Mouse (Mus musculus) left cerebral cortex, adult 9 months (tissue): ENCODE measurements around the gene Troap.

ENCODE experiments used
- DNase-seq, 2 experiments: peaks; one replicate each; pipeline ENCODE4 v3.0.0; 2022; ENCODE audit warnings: low spot score in 2 of 2

Troap gene

DNA sequence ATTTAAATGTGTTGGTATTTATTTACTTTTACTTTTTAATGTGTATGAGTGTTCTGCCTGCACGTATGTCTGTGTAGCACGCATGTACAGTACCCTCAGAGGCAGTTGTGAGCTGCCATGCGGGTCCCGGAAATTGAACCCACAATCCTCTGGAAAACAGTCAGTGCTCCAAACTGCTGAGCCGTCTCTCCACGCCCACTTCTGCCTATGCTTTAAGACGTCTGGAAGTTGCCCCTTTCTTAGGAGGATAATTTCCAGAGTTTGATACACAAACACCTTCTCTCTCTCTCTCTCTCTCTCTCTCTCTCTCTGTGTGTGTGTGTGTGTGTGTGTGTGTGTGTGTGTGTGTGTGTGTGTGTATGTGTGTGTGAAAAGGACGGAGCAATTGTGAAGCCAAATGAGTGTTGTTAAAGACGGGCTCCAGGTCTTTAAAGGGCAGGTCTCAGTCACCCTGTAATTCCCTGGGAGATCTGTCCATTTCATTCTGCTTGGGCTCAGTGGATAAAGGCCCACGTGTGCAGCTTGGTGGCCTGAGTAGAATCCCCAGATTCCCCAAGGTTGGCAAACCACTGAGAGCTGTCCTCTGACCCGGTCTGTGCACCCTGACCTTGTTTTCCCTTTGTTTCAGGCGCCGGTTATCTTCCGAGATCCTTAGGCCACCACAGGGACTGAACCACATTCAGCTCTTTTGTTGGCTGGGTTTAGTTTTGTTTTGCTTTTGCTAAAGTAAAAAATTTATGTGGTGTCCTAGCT lies 40.1 kb downstream of the Troap start:
- DNase-seq, result no peak

DNA sequence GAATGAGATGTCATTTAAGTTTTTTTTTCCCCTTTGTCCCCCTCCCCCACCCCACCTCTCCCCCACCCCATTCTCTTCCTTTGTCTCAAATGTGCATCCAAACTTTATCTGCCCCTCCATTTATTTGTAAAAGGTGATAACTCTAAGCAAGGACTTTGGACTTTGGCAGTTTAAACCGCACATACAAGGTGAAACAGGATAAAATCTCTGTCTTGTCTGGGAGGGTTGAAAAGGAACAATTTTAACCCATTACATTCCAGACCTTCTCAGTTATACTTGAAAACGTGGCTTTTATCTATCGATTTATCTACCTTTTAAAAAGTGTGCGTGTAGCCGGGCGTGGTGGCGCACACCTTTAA lies 40.7 kb downstream of the Troap start:
- DNase-seq, result no peak

DNA sequence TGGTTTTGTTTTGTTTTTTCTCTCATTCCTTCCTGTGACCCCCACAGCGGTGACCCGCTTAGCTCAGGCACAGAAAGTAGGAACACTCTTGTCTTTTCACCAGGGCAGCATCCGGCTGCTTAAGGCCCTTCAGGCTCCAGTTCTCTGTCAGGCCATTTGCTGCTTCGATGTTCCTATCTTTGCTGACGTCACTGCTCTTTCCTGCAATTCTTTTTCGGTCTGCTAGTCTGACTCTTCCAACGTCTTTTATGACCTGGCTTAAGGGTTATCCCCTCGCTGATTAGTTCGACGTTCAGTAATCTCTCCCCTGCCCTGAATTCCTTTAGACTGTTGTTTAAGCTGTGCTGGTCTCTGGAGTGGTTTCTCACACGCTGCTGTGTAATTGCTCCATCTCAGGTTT lies 42.2 kb downstream of the Troap start:
- no peak for DNase-seq

DNA sequence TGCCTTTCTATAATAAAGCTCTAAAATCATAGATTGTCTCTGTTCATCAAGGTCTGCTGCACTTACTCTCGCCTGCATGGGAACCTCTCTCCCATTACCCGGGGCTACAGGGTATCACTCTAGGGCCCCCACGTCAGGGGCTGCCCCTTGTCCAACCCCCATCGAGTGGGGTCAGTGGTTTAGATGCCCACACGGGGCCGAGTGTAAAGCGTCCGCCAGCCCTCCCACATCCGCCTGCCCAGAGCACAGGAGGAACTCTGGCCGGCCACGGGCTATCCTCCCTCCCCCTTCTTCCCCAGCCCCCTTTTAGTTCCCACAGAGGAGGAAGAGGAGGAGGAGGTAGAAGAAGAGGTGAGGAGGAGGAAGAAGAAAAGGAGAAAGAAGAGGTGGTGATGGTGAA lies 46.4 kb downstream of the Troap start:
- no peak for DNase-seq

DNA sequence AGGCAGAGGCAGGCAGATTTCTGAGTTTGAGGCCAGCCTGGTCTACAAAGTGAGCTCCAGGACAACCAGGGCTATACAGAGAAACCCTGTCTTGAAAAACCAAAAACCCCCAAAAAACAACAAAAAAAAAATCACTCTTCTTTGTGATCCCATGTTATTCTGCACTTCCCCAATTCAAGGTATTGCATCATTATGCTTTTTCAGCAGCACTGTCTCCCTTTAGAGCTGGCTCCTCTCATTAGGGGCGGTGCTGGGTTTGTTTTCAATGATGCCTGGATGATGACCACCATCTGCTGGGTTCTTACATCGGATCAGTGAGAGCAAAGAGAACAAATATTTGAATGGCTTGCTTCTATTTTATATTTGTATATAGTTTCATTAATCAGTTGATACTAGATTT lies 48.3 kb downstream of the Troap start:
- no peak for DNase-seq

DNA sequence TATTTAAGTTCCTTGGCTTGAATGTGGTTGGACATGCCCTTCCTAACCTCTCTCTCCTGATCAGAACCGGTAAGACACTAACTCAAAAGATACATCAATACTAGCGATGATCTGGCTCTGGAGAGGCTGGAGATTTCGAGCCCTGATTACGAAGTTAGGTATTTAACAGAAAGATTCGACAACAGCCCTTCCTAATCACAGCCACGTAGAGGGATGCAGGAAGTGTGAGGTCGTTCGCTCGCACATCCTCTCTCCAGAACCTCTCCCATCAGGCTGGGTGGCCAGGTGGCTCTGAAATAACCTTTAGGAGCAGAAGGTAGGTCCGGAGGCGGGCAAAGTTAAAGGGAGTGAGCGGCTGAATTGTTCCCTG lies 51.3 kb downstream of the Troap start, which contains the start of gene Spats2:
Gene Spats2, plus strand, starts transcription at position 206 of the 370 bp plus-strand sequence.
- no peak for DNase-seq

DNA sequence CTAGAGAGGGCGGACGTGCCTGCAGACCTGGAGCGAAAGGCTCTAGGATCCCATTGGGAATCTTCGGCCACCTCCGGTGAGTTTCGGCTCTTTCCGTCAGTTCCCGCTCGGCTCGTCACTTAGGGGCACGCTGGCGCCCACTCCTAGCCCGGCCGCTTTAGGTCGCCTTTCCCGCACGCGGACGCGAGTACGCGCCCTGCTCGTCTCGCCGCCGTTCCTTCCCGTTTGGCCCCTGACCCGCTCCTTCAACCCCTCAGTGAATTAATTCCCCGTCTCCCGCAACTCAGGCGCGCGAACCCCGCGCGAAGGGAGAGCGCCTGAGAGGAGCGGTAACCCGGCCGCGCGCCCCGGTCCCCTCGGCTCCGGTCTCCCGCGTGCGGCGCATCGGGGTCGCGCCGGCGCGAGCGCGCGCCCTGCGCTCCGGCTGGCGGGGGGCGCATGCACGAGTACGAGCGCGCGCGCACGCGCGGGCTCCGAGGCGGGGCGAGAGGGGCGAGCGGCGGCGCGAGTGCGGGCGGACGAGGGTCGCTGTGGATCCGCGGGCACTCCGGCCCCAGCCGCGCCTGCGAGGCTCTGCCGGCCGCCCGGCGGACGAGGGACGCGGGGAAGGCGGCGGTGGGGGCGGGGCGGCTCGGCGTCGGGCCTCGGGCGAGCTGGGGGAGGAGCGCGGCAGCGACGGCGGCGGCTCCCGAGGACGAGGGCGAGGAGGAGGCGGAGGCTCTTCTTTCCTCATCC lies 51.9 kb downstream of the Troap start:
- DNase-seq, result peak; percentile 38 to 84

DNA sequence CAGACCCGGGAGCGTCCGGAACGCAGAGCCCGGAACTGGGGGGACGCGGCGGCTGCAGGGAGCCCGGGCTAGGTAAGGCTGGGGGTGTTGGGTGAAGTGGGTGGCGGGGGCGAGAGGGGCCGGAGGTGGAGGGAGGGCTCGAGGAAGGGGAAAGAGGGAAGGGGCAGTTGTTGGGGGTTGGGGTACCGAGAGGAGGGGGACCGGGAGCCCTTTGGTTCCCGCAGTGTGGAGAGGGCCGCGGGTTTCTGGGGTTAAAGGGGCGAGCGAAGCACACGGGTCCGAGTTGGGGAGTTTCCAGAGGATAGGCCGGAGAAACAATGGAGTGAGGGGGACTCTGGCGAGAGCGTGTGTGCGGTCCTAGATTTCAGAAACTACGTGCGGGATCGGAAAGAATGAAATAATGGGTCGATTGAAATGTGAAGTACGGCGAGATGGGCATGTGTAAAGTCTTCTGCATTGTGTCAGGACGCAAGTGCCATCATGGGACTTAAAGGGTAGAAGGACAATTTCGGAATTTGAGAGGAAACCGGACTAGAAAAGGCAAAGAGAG lies 52.5 kb downstream of the Troap start:
- no peak for DNase-seq

DNA sequence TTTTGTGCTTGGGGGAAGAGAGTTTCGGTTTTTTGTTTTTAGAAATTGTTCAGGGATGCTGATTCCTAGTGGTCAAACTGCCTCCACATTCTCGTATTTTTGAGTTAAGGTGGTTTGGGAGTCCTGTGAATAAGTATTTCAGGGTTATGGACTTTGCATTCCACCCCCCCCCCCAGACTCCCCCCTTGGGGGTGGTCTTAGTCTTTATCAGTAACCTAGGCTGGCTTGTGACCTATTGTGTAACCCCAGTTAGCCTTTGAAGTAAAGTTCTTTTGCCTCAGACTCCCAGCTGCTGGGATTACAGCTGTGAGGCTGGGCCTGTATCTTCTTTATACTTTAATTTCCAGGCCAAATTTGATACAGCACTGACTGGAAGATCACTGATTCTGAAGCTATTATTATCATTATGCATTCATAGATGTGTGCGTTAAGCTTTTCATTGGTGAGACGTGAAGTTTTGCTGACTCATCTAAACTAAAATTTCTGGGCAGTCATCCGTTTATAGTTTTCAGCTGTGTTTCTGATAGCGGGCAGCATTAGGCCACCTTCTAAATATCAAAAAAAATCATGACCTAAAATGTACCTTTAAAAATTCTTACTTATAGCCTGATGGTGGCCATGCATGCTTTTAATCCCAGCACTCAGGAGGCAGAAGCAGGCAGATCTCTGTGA lies 53.6 kb downstream of the Troap start:
- no peak for DNase-seq

DNA sequence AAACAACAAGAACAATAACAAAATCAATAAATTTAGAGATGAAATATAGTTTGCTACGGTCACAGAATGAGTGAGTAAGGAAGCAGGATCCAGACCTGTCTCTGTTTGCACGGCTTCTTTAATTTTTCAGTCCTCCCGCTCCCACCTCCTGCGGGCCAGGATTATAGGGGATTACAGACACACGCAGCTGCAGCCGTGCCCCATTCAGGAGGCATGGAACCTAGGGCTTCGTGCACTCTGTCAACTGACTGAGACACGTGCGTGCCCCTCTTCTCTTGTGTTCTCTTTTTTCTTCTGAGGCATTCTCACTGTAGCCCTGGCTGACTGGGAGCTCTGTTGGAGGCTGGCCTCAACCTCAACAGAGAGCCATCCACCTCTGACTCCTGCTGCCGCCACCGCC lies 55.1 kb downstream of the Troap start:
- DNase-seq, result no peak

DNA sequence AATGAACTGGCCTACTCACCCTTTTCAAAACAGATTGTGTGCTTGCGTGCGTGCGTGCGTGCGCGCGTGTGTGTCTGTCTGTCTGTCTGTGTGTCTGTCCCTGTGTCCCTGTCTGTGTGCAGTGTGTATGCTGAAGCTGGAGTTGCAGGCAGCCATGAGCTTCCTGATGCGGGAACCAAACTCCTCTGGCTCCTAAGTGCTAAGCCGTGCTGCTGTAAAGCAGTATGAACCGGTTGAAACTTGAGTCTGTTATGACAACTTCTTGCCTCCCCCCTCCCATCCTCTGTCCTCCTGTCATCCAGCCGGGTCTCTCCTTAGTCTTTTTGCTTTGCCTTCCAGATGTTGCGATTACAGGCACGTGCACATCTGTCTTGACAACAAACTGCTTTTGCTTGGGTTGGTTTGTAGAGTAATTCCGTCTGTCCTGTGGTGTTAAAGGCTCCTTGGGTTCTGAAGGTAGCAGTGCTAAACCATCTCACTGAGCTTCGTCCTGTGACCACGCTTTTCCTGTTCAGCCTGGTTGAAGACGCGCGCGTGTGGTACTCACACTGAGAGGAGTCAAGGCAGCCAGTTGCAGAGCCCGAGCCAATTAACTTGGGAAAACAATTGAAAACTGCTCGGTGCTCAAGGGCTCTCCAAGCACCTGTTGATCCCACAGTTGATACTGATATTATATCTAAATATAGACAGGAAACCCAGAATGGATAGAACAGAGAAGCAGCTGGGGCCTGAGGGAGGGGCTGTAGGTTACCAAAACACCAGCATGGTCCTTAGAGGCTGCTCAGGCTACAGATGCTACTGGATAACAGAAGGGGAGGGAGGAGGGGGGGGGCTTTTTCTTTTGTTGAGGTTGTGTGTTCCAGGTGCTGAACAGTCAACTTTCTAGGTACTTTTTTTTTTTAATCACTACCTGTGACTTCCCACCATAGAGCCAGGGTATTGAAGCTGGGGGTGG lies 55.9 kb downstream of the Troap start:
- DNase-seq, result no peak
